Mouse (Mus musculus) G1E (cell line): Measurements from ENCODE around the gene Klhl25.

ENCODE experiments used
- CTCF ChIP-seq: IDR thresholded peaks from 2 replicates; pipeline ENCODE4 v1.5.1; 2012; ENCODE audit warnings: low read depth, low read length, inconsistent platforms, mixed read lengths
- GATA1 ChIP-seq: IDR thresholded peaks from 2 replicates; pipeline ENCODE4 v1.6.1; 2012; ENCODE audit warnings: borderline replicate concordance, low read length, inconsistent platforms, mixed read lengths
- GATA2 ChIP-seq: IDR thresholded peaks from 2 replicates; pipeline ENCODE4 v1.6.1; 2012; ENCODE audit warnings: low read depth, low read length, inconsistent platforms, borderline replicate concordance

GRCm38 (mm10) chr7:75848776-75849670, 913 bp downstream of the Klhl25 start:
- TF ChIP-seq GATA1 (no peak), CTCF (no peak), GATA2 (no peak)
